Mouse (Mus musculus) testis, adult 2 months (tissue): ENCODE results near the gene Ubr2.

Source experiments
- CTCF ChIP-seq: fragments of 200-500 bp; IDR thresholded peaks from 2 replicates; pipeline ENCODE4 v1.5.1; 2012; ENCODE audit warnings: low read depth, mild to moderate bottlenecking, inconsistent platforms, low read length, moderate library complexity; ENCODE audit not compliant: control insufficient read depth, insufficient read depth, insufficient replicate concordance
- POLR2A ChIP-seq: fragments of 200-500 bp; IDR thresholded peaks from 2 replicates; pipeline ENCODE4 v1.6.1; 2012; ENCODE audit warnings: low read depth, mild to moderate bottlenecking, inconsistent platforms, low read length, moderate library complexity; ENCODE audit not compliant: control insufficient read depth

DNA sequence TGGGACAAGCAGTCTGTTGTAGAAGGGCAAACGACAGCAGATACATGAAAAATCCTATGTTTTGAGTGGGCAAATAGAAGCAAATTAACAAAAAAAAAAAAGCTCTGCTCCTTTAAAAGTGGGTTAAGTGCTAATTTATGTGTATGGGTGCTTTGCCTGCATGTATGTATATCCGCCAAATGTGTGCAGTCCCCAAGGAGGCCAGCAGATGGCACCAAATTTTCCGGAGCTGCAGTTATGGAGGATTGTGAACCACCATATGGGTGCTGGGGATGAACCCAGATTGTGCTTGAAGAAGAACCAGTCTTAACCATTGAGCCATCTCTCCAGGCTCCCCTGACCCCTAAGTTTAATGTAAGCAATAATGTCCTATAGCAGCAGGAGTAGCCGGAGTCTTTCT lies 47.6 kb upstream of the Ubr2 start:
- TF ChIP-seq POLR2A = no peak
- TF ChIP-seq CTCF = peak; percentile 47; the same call in 1 of the 2 replicates
